Mouse (Mus musculus) liver, embryonic 14.5 days (tissue): ENCODE results near the gene Zfp146. TPM values are rescaled to one million over a fixed set of nuclear protein-coding genes. Genes with fewer than 3 reads are reported as not detected.
"Not testable (repeated sequence)": the region's sequence is repeated elsewhere in the genome, so short reads cannot be mapped to it uniquely, and the experiment has no call there.

ENCODE experiments used
- ATAC-seq: fragments of 200-750 bp; cut with Nextera tagmentation; 2 replicates; pipeline ENCODE4 v1.8.0; 2017; ENCODE audit warnings: moderate number of reproducible peaks, mild to moderate bottlenecking, moderate library complexity; ENCODE audit not compliant: insufficient read depth
- DNase-seq, 3 experiments: peaks; one replicate each; pipeline ENCODE4 v3.0.0-alpha.2; 2012 to 2013; ENCODE audit warnings: low read depth in 3 of 3, low spot score in 3 of 3
- H3K27ac ChIP-seq: fragments of 300-500 bp; sonication (generic); 2 replicates; pipeline ENCODE4 v1.5.1; 2014; ENCODE audit warnings: moderate library complexity, mild to moderate bottlenecking, control low read depth, inconsistent platforms
- H3K27me3 ChIP-seq: fragments of 300-500 bp; sonication (generic); 2 replicates; pipeline ENCODE4 v1.6.1; 2014; ENCODE audit warnings: mild to moderate bottlenecking, low read length, moderate library complexity; ENCODE audit not compliant: control insufficient read depth, insufficient read depth
- H3K36me3 ChIP-seq: fragments of 300-500 bp; sonication (generic); replicated peaks from 2 replicates; pipeline ENCODE4 v1.6.1; 2014; ENCODE audit warnings: low read depth; ENCODE audit not compliant: control insufficient read depth, insufficient read depth
- H3K4me1 ChIP-seq, 2 experiments: fragments of 200-500 bp in 1 of 2; fragments of 300-500 bp in 1 of 2; sonication (generic) in 1 of 2; replicated peaks; 2 replicates each; pipeline ENCODE4 v1.6.1; 2012 to 2014; ENCODE audit warnings: antibody characterized with exemption in 1 of 2, inconsistent platforms in 1 of 2, low read length in 1 of 2; ENCODE audit not compliant: control insufficient read depth in 2 of 2, insufficient read depth in 2 of 2
- H3K4me2 ChIP-seq: fragments of 300-500 bp; sonication (generic); 2 replicates; pipeline ENCODE4 v1.6.1; 2014; ENCODE audit warnings: low read depth, mild to moderate bottlenecking, control low read depth, moderate library complexity
- H3K4me3 ChIP-seq, 2 experiments: fragments of 200-500 bp in 1 of 2; fragments of 300-500 bp in 1 of 2; sonication (generic) in 1 of 2; 2 replicates each; pipeline ENCODE4 v1.5.1; 2012 to 2014; ENCODE audit warnings: low read depth in 2 of 2, low read length in 2 of 2, mild to moderate bottlenecking in 2 of 2, control low read depth in 1 of 2, inconsistent platforms in 1 of 2, moderate library complexity in 1 of 2; ENCODE audit not compliant: insufficient read depth in 1 of 2
- H3K9ac ChIP-seq: fragments of 300-500 bp; sonication (generic); replicated peaks from 2 replicates; pipeline ENCODE4 v1.6.1; 2014; ENCODE audit warnings: mild to moderate bottlenecking, control low read depth, moderate library complexity
- H3K9me3 ChIP-seq: fragments of 300-500 bp; sonication (generic); 2 replicates; pipeline ENCODE4 v1.6.1; 2016; ENCODE audit warnings: low read length, mixed read lengths; ENCODE audit not compliant: control insufficient read depth
- CTCF ChIP-seq: IDR thresholded peaks from 2 replicates; pipeline ENCODE4 v1.5.1; 2016; ENCODE audit warnings: antibody characterized with exemption, low read depth, control low read depth
- EP300 ChIP-seq: IDR thresholded peaks from 2 replicates; pipeline ENCODE4 v1.6.1; 2016; ENCODE audit warnings: antibody characterized with exemption, low read depth
- WGBS: fragments of 180-500 bp; shearing (Covaris S2); extraction: QIAGEN DNeasy Blood & Tissue Kit; methylation state at CpG from one replicate; pipeline ENCODE4 v1.1.7; 2014; ENCODE audit not compliant: insufficient replicate concordance; 5-methylcytosine and 5-hydroxymethylcytosine counted together
- polyA plus RNA-seq, 2 experiments: library from polyadenylated mRNA; depleted of rRNA in 1 of 2; stranded (reverse) in 1 of 2; unstranded in 1 of 2; fragments of >200 nt; fragmentation: Nextera tagmentation in 1 of 2; extraction: Ambion mirVana in 1 of 2; gene quantifications; 2 replicates each; pipeline versions ENCODE4 v1.2.1 to v1.2.3; 2012 to 2014

Zfp146 gene
- polyA plus RNA-seq, 2 experiments, result 4.4 to 20.8 TPM

DNA sequence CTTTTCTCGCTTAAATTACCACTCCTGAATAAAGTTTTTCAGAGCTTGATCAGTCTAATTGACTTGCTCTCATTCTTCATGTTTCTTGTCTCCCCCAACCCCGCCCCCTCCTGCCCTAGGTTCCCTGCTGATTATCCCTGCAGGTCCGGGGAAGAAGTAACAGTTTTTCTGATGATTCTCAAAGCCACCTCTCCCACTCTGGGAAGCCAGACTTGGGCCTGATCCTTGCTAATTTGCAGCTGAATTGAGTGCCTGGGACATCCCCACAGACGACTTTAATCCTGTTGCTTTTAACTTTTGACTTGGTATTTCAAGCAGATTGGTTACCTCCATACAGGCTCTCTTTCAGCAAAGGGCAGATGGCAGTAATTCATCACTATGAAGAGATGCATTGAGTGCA, 41.5 kb upstream of the Zfp146 start:
- Histone ChIP-seq H3K9me3 (no peaks in the 10 kb centered on the region), H3K9ac (no peak overlapping the region), H3K27me3 (no peaks in the 10 kb centered on the region), H3K27ac (no peak overlapping the region), H3K4me1 (no peaks in the 10 kb centered on the region), H3K36me3 (no peaks in the 10 kb centered on the region), H3K4me3 (no peak overlapping the region), H3K4me2 (no peak overlapping the region)
- no peak for TF ChIP-seq EP300
- no peak for TF ChIP-seq CTCF
- 17% methylated on average over 4 of the region's 4 CpGs for WGBS
- no peak for ATAC-seq
- DNase-seq, result no peak

DNA sequence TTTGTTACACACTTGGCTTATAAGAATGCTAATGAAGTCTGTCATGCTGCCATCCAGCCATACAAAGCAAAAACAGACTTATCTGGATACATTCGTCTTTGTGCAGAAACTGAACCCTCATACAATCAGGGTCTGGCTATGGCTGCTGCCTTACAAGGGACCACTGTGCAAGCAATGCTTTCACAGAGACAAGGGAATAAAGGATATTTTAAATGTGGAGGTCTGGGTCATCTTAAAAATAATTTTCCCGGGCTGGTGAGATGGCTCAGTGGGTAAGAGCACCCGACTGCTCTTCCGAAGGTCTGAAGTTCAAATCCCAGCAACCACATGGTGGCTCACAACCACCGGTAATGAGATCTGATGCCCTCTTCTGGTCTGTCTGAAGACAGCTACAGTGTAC, 36.8 kb upstream of the Zfp146 start:
- H3K4me2 ChIP-seq, H3K4me3 ChIP-seq, H3K4me1 ChIP-seq, H3K36me3 ChIP-seq, H3K27me3 ChIP-seq, DNase-seq, ATAC-seq, H3K27ac ChIP-seq, H3K9me3 ChIP-seq, H3K9ac ChIP-seq: not testable (repeated sequence)
- WGBS, result 36% methylated on average over 5 of the region's 5 CpGs

- DNase-seq, result peak in 2 of 3 experiments; percentile 46 to 47
These were observed 35.8 kb upstream of the Zfp146 start for GRCm38 (mm10) chr7:30205383-30205782.

DNA sequence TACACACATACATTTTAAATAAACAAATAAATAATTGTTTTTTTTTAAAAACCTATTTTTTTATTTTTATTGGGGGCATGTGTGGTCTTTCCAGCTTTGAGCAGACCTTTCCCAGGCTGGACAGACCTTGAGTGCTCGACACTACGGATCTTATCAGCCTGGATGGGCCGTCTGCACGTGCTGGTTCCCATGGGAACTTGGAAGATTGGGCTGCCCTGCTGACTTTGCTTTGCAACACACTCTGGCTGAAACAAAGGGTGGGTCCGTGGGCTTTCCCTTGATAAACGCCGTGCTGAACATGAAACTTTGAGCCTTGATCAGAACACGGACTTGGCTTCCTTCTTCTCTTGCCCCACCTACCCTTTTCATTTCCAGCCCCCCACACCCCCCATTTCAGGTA, 34.8 kb upstream of the Zfp146 start:
- no peak for ATAC-seq
- WGBS, result 36% methylated on average over 8 of the region's 8 CpGs
- H3K27ac ChIP-seq, result no peak overlapping the region

More at GRCm38 (mm10) chr7:30205383-30205782, 35.8 kb upstream of the Zfp146 start:
- Histone ChIP-seq H3K9ac (no peak overlapping the region), H3K4me1 (peaks cover 0 to 6% of the 10 kb centered on the region in 2 experiments; a peak in 1 of 4 replicates), H3K27ac (no peak overlapping the region), H3K4me3 (no peak overlapping the region), H3K9me3 (no peaks in the 10 kb centered on the region), H3K27me3 (no peaks in the 10 kb centered on the region), H3K36me3 (no peaks in the 10 kb centered on the region), H3K4me2 (no peak overlapping the region)
- no peak for ATAC-seq
- WGBS, result 2% methylated on average over 2 of the region's 2 CpGs
- peak; percentile 86 for TF ChIP-seq CTCF
- TF ChIP-seq EP300, result no peak

DNA sequence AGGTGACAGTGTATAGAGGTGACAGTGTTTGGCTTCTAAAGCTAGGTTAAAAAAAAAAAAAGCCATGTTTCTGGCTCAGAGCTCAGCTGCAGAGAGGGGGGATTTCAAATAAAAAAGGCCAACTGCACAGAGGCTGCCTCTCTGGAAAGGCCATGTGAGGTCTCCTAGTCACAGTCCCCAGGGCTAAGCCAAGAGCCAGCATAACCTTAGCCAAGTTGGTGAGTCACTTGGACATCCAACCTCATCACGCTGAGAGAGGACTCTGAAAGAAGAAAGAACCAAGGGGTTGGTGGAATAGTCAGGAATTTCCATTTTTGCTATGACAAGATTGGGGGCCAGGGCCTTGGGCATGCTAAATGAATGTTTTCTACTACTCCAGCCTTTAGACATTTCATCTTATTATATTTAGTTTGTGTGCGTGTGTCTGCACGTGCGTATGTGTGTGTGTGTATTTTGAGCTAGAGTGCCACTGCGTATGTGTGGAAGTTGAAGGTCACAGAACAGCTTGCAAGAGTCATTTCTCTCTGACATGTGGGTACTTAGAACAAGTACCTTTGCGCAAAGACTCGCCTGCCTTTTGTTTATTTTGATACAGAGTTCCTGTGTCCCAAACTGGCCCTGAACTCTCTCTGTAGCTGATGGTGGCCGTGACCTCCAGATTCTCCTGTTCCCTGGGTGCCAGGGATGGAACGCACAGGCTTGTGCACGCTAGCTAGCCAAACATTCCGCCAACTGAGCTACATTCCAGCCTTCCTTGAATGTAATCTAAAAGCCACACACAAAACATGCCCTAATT, 33.5 kb upstream of the Zfp146 start:
- H3K4me2 ChIP-seq, result no peak overlapping the region
- H3K4me1 ChIP-seq, result peaks cover 0 to 6% of the 10 kb centered on the region in 2 experiments; a peak in 2 of 4 replicates
- no peak for DNase-seq
- H3K9ac ChIP-seq, result no peak overlapping the region
- no peak for TF ChIP-seq EP300
- no peak for TF ChIP-seq CTCF
- no peak for ATAC-seq
- H3K9me3 ChIP-seq, result no peaks in the 10 kb centered on the region
- no peaks in the 10 kb centered on the region for H3K27me3 ChIP-seq
- 73% methylated on average over 11 of the region's 11 CpGs for WGBS
- H3K4me3 ChIP-seq, result no peak overlapping the region
- no peaks in the 10 kb centered on the region for H3K36me3 ChIP-seq
- no peak overlapping the region for H3K27ac ChIP-seq

More for the DNA sequence above, 34.8 kb upstream of the Zfp146 start:
- Histone ChIP-seq H3K36me3 (no peaks in the 10 kb centered on the region), H3K4me3 (no peak overlapping the region), H3K4me2 (0 out of 2 replicates have a peak overlapping the region, but pooled peaks have one; percentile 13), H3K4me1 (peaks cover 0 to 6% of the 10 kb centered on the region in 2 experiments; a peak in 1 of 4 replicates), H3K27me3 (no peaks in the 10 kb centered on the region), H3K9me3 (no peaks in the 10 kb centered on the region), H3K9ac (no peak overlapping the region)
- no peak for DNase-seq
- TF ChIP-seq EP300 (no peak), CTCF (no peak)

DNA sequence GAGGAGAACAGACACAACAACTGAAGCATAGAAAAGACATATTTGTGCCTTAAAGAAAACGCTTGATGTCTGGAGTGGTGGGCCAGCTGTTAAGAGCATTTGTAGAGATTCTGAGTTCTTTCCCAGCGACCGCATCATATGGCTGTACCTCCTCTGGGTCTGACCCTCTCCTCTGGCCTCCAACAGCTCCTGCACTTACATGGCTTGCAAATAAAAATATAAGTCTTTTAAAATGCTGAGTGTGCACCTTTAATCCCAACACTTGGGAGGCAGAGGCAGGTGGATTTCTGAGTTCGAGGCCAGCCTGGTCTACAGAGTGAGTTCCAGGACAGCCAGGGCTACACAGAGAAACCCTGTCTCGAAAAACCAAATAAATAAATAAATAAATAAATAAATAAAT, 31.1 kb upstream of the Zfp146 start:
- H3K9ac ChIP-seq, ATAC-seq, DNase-seq, H3K27me3 ChIP-seq, H3K27ac ChIP-seq, H3K36me3 ChIP-seq, H3K9me3 ChIP-seq, H3K4me2 ChIP-seq, H3K4me3 ChIP-seq: not testable (repeated sequence)
- peaks cover 0 to 12% of the 10 kb centered on the region in 2 experiments; a peak in 2 of 4 replicates for H3K4me1 ChIP-seq
- WGBS, result 72% methylated on average over 5 of the region's 5 CpGs
